Mouse (Mus musculus): ENCODE measurements around the gene Cmbl. TPM values are rescaled to one million over a fixed set of nuclear protein-coding genes. Genes with fewer than 3 reads are reported as not detected.

Cmbl gene
- polyA plus RNA-seq, 1 experiment, result not detected

DNA sequence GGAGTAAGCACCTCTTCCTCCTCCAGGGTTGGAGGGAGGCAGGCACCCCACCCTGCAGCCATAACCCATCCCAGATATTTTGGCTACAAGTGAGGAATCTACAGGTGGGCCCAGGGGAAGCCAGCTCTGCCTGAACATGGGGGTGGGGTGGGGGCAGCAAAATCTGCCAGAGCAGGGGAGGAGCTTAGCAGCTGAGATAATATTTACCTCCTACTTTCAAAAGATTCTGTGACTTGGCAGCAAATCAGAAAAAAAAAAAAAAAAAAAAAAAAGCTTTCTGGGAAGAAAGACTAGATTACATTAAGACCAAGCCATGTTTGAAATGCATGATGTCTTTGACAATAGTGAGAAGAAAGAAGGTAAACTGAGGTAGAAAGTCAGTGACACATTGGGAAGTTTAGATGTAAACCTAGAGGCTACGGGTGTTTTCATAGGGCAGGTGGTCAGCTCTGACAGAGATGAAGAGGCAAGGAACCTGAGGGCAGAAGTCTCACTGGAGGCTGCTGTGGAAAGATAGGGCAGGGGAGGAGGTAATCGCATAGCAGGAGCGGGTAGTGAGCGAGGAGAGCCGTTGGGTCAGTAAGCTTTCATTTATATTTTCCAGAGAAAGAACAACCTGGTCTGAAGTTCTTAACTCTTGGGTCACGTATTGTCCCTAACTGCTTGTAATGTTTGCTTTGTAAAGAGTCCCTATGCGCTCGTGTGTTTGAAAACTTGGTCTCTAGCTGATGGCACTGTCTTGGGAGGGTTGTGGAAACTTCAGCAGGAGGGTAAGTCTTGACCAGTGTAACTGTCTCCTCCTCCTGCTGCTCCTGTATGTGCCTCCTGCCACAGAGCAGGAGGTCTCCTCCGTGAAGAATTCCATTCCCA lies 25.3 kb upstream of the Cmbl start:
- H3K4me1 ChIP-seq, result peaks cover 100% of the 10 kb centered on the region
- H3K9me3 ChIP-seq, result 0 out of 2 replicates have a peak, but pooled peaks cover 4% of the 10 kb centered on the region
- TF ChIP-seq GATA1 (IDR thresholded peaks at IDR 0.05; ENCODE audit: borderline replicate concordance, low read length) (no peak), FLI1 (IDR thresholded peaks at IDR 0.05; ENCODE audit: low read length) (no peak)
- no peak overlapping the region for H3K4me3 ChIP-seq (replicated peaks)
- peaks cover 4% of the 10 kb centered on the region for H3K36me3 ChIP-seq (replicated peaks; ENCODE audit: low read length)
- H3K27me3 ChIP-seq (replicated peaks), result no peaks in the 10 kb centered on the region

DNA sequence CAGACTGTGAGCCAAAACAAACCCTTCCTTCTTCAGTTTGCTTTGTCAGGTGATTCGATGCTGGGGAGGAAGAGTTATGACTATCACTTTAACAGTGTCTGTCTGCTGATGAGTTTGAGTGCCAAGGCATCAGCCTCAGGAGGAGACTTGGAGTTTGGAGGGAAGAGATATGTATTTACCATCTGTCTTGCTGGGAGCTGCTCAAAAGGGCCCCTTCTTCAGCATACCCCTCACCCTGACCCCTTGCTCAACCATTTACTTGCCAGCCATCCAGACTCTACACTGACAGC lies 24.7 kb upstream of the Cmbl start:
- H3K4me1 ChIP-seq, result peaks cover 100% of the 10 kb centered on the region
- H3K4me3 ChIP-seq (replicated peaks), result peak overlapping the region; percentile 71
- 0 out of 2 replicates have a peak, but pooled peaks cover 4% of the 10 kb centered on the region for H3K9me3 ChIP-seq
- TF ChIP-seq GATA1 (IDR thresholded peaks at IDR 0.05; ENCODE audit: borderline replicate concordance, low read length), result no peak
- no peak for TF ChIP-seq FLI1 (IDR thresholded peaks at IDR 0.05; ENCODE audit: low read length)
- H3K36me3 ChIP-seq (replicated peaks; ENCODE audit: low read length), result peaks cover 4% of the 10 kb centered on the region
- no peaks in the 10 kb centered on the region for H3K27me3 ChIP-seq (replicated peaks)

DNA sequence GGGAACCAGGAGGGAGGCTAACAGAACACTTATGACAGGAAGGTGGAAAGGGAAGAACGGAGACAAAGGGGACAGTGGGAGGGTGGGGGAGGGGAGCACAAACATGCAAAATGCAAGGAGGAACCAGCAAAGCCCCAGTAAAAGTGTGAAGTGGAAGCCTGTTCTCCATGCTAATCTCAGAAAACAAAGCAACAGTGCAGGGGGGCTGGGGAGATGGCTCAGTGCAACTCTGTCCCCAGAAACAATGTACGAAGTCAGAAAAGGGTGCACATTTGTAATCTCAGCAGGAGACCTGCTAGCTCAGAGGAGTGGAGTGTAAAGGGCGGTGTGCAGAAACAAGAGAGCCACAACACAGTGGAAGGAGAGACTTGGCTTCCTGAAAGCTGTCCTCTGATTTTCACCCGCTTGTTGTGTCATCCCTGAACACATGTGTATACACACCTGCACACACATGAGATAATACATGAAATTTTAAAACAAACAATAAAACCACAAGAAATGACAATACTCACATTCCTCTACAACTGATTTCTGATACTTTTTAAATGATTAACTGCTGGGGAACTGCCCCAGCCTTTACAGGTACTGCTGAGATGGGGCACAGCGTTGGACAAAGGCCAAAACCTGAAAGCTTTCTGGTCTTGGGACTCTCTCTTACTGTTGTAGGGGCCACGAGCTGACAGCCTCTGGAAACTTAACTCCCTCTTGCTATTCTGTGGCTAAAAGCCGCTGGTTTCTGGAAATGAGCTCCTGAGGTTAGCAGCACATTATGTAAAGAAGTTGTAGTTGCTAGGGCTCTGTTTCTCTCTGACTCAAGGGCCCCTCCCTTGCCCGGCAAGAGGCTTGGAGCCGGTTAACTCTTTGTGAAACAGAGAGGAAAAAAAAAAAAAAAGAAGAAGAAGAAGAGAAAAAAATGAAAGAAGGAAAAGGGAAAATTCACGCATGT lies 22.9 kb upstream of the Cmbl start:
- Histone ChIP-seq H3K4me1 (peaks cover 100% of the 10 kb centered on the region), H3K36me3 (replicated peaks; ENCODE audit: low read length) (peaks cover 4% of the 10 kb centered on the region), H3K27me3 (replicated peaks) (no peaks in the 10 kb centered on the region), H3K4me3 (replicated peaks) (peak overlapping the region; percentile 2), H3K9me3 (0 out of 2 replicates have a peak, but pooled peaks cover 4% of the 10 kb centered on the region)
- no peak for TF ChIP-seq FLI1 (IDR thresholded peaks at IDR 0.05; ENCODE audit: low read length)
- no peak for TF ChIP-seq GATA1 (IDR thresholded peaks at IDR 0.05; ENCODE audit: borderline replicate concordance, low read length)

DNA sequence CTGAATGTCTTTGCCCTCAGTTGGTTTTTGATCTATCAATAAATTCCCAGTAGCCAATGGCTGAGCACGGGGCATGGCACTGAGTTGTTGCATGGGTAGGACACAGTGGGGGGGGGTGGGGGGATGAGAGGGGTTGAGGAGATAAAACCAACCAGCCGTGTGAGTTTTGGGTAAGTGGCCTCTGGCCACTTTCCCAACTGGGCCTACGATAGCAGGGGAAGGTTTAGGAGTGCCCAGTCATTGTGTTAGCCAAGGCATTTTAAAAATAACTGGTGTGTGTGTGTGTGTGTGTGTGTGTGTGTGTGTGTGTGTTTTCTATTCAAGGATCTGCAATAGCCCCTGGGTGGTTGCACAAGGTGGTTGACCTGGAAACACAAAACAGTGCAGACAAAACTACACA lies 21.9 kb upstream of the Cmbl start:
- no peaks in the 10 kb centered on the region for H3K27me3 ChIP-seq (replicated peaks)
- peaks cover 97% of the 10 kb centered on the region for H3K4me1 ChIP-seq
- TF ChIP-seq GATA1 (IDR thresholded peaks at IDR 0.05; ENCODE audit: borderline replicate concordance, low read length) (no peak), FLI1 (IDR thresholded peaks at IDR 0.05; ENCODE audit: low read length) (no peak)
- H3K36me3 ChIP-seq (replicated peaks; ENCODE audit: low read length), result peaks cover 5% of the 10 kb centered on the region
- 0 out of 2 replicates have a peak, but pooled peaks cover 3% of the 10 kb centered on the region for H3K9me3 ChIP-seq
- no peak overlapping the region for H3K4me3 ChIP-seq (replicated peaks)

DNA sequence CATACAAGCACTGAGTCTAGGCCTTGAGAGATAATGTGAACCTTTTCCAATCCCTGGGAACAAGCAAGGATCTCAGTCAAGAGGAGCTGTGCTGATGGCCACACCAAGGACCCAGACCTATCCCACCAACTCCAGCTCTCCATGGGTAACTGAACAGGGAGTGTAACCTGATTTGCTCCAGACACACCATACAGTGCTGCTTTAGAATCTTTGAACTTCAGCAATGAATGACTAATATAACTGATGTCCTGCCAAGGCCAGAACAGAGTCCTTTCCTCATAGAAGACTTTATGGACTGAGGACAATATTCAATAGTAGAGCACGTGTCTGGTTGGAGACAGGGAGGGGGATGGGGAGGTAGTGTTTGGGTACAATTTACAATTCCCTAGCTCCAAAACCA lies 20.1 kb upstream of the Cmbl start:
- no peak overlapping the region for H3K4me3 ChIP-seq (replicated peaks)
- TF ChIP-seq FLI1 (IDR thresholded peaks at IDR 0.05; ENCODE audit: low read length) (no peak), GATA1 (IDR thresholded peaks at IDR 0.05; ENCODE audit: borderline replicate concordance, low read length) (no peak)
- peaks cover 2% of the 10 kb centered on the region for H3K36me3 ChIP-seq (replicated peaks; ENCODE audit: low read length)
- peaks cover 81% of the 10 kb centered on the region for H3K4me1 ChIP-seq
- H3K27me3 ChIP-seq (replicated peaks), result no peaks in the 10 kb centered on the region
- H3K9me3 ChIP-seq, result no peaks in the 10 kb centered on the region

DNA sequence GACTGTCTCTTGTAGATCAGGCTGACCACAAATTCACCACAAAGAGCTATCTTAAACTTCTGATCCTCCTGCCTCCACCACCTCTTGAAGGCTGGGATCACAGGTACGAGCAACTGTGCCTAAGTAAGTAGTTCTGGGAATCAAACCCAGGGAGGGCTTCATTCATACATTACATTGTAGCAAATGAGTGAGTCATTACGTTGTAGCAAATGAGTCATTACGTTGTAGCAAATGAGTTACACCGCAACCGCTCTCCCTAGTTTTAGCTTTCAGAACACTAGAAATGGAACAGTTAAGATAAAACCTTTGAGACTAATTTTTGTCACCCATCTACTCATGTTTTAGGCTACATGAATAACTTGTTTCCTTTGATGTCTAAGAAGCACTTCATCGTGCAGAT lies 18.9 kb upstream of the Cmbl start:
- Histone ChIP-seq H3K27me3 (replicated peaks) (no peaks in the 10 kb centered on the region), H3K9me3 (no peaks in the 10 kb centered on the region), H3K36me3 (replicated peaks; ENCODE audit: low read length) (peaks cover 2% of the 10 kb centered on the region), H3K4me3 (replicated peaks) (peak overlapping the region; percentile 53), H3K4me1 (peaks cover 69% of the 10 kb centered on the region)
- TF ChIP-seq GATA1 (IDR thresholded peaks at IDR 0.05; ENCODE audit: borderline replicate concordance, low read length), result no peak
- TF ChIP-seq FLI1 (IDR thresholded peaks at IDR 0.05; ENCODE audit: low read length), result no peak

DNA sequence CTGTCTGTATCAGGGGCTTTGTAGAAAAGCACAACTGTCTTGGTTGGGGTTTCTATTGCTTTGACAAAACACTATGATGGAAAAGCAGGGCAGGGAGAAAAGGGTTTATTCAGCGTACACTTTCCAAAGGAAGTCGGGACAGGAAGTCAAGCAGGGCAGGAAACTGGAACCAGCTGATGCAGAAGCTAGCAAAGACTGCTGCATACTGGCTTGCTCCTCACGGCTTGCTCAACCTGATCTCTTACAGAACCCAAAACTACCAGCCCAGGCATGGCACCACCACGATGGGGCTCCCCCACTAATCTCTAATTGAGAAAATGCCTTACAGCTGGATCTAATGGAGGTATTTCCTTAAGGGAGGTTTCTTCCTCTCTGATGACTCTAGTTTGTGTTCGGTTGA lies 17.8 kb upstream of the Cmbl start:
- TF ChIP-seq FLI1 (IDR thresholded peaks at IDR 0.05; ENCODE audit: low read length), result no peak
- no peak for TF ChIP-seq GATA1 (IDR thresholded peaks at IDR 0.05; ENCODE audit: borderline replicate concordance, low read length)
- Histone ChIP-seq H3K4me3 (replicated peaks) (no peak overlapping the region), H3K27me3 (replicated peaks) (no peaks in the 10 kb centered on the region), H3K9me3 (no peaks in the 10 kb centered on the region), H3K4me1 (peaks cover 57% of the 10 kb centered on the region), H3K36me3 (replicated peaks; ENCODE audit: low read length) (peaks cover 2% of the 10 kb centered on the region)

DNA sequence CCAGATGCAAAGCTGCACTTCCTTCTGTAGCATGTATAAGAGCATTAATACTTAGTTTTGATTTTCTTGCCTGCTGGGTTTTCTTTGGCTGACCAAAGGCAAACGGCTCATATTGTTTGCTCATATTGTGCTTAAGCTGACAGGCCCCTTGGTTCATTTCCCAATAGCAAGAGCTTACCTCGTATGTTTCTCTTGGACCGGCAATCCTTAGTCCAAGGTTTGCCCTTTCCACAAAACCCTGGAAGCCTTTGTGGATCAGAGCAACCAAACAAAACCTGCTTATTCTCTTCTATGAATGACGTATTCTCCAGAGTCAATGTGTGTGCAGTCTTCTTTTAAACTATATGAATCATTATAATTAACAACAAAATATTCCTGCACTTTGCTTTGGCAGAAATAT lies 14.8 kb upstream of the Cmbl start:
- peaks cover 2% of the 10 kb centered on the region for H3K36me3 ChIP-seq (replicated peaks; ENCODE audit: low read length)
- peaks cover 40% of the 10 kb centered on the region for H3K4me1 ChIP-seq
- no peak overlapping the region for H3K4me3 ChIP-seq (replicated peaks)
- H3K27me3 ChIP-seq (replicated peaks), result no peaks in the 10 kb centered on the region
- TF ChIP-seq GATA1 (IDR thresholded peaks at IDR 0.05; ENCODE audit: borderline replicate concordance, low read length) (no peak), FLI1 (IDR thresholded peaks at IDR 0.05; ENCODE audit: low read length) (no peak)
- H3K9me3 ChIP-seq, result no peaks in the 10 kb centered on the region

DNA sequence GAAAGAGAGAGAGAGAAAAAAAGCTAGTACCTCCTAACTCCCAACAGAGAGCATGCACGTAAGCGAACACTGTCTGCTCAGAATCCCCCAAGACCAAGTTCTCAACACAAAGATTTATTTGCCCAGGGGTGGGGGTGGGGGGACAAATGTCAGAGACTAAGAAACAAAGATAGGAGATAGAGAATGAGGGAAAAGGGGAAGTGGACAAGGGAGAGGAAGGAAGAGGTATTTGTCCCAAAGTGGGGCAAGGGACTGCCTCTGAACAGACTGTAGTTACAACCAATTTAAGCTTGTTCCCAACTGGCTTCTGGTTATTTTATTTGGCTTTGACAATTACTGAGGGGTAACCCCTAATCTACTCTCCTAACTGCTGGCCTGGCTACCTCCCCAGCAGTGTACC lies 10.3 kb upstream of the Cmbl start:
- peaks cover 19% of the 10 kb centered on the region for H3K4me1 ChIP-seq
- peaks cover 11% of the 10 kb centered on the region for H3K9me3 ChIP-seq
- no peaks in the 10 kb centered on the region for H3K27me3 ChIP-seq (replicated peaks)
- H3K36me3 ChIP-seq (replicated peaks; ENCODE audit: low read length), result no peaks in the 10 kb centered on the region
- no peak overlapping the region for H3K4me3 ChIP-seq (replicated peaks)
- TF ChIP-seq GATA1 (IDR thresholded peaks at IDR 0.05; ENCODE audit: borderline replicate concordance, low read length) (no peak), FLI1 (IDR thresholded peaks at IDR 0.05; ENCODE audit: low read length) (no peak)

DNA sequence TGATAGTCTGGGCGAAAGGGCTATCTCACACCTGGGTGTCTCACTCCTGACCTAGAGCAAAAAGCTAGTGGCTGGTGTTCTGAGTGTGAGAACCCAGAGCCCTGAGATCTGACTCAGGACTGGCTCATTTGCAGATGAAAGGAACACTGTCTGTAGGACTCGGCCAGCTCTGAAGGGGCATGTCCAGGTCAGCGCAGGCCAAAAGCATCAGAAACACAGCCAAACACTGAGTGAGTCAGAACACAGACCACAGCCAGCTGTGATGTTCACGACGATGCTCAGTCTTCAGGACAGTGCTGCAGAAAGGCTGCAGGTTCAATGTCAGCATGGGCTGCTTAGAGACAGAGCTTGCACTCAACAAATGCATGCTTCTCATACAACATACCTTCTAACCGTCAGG lies 3.8 kb upstream of the Cmbl start:
- H3K9me3 ChIP-seq, result peaks cover 27% of the 10 kb centered on the region
- no peak for TF ChIP-seq GATA1 (IDR thresholded peaks at IDR 0.05; ENCODE audit: borderline replicate concordance, low read length)
- no peak for TF ChIP-seq FLI1 (IDR thresholded peaks at IDR 0.05; ENCODE audit: low read length)
- peaks cover 16% of the 10 kb centered on the region for H3K4me1 ChIP-seq
- H3K4me3 ChIP-seq (replicated peaks), result no peak overlapping the region
- no peaks in the 10 kb centered on the region for H3K36me3 ChIP-seq (replicated peaks; ENCODE audit: low read length)
- no peaks in the 10 kb centered on the region for H3K27me3 ChIP-seq (replicated peaks)
